Mouse (Mus musculus) heart, postnatal 36 days (tissue): ENCODE data around the gene Cog5. TPM values are rescaled to one million over a fixed set of nuclear protein-coding genes. Genes with fewer than 3 reads are reported as not detected.

Source experiments
- DNase-seq, 2 experiments: peaks; one replicate each; pipeline ENCODE4 v3.0.0; 2021 to 2022
- intact Hi-C: fragments of 180-260 bp; cut with DNase I; formaldehyde crosslinking; loops from one replicate; pipeline ENCODE4 v1.15.1; 2025
- total RNA-seq, 2 experiments: library from RNA; stranded (reverse); gene quantifications; 2 replicates each; pipeline ENCODE4 v1.2.3; 2021

Gene Cog5
- total RNA-seq, 2 experiments from 2014 or later = 54.1 to 57.1 TPM

DNA sequence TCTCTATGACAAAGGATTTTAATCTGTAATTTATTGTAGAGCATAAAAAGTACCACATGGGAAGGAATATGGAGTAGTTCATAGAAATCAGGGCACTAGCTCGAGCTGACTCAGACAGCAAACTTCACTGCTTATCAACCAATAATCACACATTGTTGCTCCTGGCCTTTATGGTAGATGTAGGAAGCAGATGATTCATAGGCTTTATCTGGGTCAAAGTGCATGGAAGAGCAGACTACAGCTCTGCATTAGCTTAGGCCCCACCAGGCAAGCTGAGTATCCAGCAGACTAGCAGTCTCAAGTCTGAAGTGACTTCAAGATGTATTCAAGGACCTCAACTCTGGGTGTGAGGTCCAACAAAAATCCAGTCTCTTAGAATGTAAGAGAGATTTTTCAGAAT is 228.1 kb downstream of the Cog5 start:
- intact Hi-C loops = no loop called here

DNA sequence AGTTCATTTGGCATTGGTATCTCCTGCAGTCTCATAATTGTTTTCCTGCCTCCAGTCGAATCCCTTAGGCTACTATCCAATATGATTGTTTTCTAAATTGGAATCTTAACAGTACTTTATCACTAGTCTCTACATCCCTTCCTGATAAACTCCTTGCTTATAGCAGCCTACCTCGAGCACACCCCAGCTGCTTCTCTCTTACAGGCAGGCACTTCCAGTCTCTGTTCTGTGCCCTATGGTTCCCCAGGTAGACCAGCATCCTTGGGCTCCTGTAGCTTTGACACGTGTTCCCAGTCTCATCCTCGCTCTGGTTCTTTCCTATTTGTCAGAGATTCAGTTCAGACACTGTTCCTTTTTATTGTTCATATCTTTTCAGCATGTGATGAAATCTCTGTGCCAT is 229.7 kb downstream of the Cog5 start:
- intact Hi-C loops = no loop called here
- no peak for DNase-seq

More for the DNA sequence above, 228.1 kb downstream of the Cog5 start:
- DNase-seq = no peak

DNA sequence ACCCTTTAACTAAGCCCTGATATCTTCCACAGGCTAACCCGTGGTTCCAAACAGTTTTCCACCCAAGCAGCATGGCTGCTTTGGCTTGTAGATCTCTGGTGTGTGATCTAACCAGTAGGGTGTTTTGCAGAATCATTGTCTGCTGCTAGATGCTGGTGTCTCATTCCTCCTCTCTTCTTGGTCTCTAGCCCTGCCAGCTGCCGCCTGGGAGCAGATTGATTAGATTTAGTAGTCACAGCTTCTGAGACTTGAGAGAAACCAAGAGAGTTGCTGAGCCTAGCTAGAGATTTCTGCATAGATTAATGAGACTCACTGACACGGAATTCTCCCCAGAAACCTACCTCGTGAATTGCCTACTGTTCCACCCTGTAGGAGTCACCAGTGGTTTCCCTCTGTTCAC is 230.4 kb downstream of the Cog5 start:
- intact Hi-C loops = no loop called here
- no peak for DNase-seq

DNA sequence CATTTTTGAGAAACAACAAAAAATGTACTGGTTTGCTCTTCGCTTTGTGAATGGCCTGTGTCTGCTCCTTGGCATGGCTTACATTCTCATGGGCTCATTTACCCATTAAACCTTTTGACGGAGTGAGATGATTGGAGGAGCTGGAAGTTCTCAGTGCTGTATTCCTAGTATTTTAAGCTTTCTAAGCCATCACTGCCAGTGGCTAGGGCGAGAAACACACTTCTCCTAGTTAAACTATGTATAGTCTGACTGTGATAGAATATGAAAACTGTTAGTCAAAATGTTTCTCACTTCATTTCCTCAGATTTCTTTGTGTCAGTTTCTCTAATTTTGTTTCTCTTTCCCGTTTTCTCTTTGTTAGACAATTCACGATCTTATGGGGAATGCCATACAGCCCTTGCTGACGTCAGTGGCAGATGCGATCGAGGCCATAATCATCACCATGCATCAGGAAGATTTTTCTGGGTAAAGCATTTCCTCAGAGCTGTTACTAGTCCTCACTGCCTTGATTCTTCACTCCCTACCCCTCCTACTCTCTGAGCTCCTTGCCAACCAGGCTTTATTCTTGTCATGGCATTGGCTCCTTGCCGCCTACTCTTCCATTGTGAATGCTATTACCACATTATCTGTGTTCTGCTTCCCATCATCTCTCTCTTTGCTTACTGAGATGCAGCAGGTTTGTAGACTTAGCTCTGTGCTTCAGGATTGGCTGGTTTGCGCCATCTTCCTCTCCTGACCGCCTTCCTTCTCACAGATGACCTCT is 231.4 kb downstream of the Cog5 start:
- intact Hi-C loops = no loop called here
- no peak for DNase-seq

DNA sequence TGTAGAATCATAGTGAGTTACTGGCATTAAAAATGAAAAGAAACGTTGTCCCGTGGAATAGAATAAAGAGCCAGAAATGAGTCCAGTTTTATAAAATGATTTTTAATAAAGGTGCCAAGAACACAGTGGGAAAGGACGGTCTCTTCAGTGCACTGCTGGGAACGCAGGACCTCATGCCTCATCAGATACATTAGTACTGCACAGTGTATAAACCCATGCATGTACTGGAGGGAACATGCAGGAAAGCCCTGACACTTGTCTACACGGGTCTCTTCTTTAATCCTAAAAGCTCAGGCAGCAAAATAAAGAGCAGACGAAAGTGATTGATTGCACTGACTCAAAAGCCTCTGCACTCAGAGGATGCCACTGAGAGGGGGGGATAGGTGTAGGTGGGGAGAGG is 236.0 kb downstream of the Cog5 start:
- DNase-seq = no peak
- intact Hi-C loops = no loop called here

DNA sequence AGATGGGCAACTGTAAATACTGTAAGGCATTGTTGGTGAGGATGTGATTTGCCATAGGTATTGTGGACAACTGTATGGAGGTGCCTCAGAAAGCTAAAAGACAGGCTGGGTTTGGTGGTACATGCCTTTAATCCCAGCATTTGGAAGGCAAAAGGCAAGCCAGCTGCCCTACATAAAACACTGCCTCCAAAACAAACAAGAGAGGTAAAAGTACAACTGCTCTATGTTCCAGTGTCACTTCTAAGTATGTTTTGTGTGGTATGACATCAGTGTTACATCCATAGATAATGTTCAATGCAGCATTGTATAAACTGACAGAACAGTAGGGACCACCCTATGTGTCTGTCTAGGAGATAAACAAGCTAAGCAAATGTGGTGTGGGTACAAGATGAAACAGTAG is 237.4 kb downstream of the Cog5 start:
- intact Hi-C loops = no loop called here
- no peak for DNase-seq

DNA sequence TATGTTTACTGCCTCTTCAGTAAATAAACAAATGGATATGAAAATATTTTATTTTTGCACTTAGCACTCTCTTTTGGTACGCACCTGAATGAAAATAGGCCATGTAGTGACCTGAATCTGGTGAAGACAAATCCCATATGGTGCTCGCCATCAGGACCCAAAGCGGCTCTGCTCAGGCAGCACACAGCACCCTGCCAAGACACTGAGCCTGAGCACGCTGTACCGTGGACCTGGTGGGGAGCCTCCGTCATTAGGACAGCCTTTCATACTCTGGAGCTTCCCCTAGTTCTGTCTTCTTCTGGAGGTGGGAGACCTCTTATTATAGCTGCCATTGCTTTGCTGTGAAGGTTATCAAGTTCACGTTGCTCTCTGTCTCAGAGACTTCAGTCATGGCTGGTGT is 238.1 kb downstream of the Cog5 start:
- DNase-seq = no peak
- intact Hi-C loops = no loop called here

DNA sequence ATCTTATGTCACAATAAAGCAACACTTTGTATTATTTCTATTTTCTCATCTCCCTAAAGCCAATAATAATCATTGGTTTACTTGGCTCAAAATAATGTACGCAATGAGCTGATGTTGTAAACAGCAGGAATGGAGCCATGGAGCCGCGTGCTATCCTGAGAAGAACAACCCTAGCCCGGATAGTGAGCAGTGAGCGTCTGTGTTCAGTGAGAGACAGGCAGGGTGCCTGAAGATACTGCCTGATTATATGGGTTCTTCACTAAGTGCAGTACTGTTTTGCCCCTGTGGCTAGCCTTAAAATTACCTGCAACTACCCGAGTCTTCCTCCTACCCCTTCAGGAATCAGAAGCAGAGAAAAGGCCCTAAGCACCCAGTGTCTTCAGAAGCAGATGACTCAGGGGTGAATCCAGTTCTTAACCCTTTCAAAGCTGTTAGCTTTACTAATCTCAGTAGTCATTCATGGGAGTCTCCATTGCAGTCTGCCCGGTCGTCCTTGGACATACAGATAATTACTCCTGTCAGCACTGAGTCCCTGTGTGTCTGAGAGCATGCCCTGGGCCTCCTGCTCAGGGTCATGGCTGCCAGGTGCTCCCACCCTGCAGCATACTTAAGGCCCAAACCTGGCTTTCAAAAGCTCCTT is 240.5 kb downstream of the Cog5 start:
- intact Hi-C loops = no loop called here

DNA sequence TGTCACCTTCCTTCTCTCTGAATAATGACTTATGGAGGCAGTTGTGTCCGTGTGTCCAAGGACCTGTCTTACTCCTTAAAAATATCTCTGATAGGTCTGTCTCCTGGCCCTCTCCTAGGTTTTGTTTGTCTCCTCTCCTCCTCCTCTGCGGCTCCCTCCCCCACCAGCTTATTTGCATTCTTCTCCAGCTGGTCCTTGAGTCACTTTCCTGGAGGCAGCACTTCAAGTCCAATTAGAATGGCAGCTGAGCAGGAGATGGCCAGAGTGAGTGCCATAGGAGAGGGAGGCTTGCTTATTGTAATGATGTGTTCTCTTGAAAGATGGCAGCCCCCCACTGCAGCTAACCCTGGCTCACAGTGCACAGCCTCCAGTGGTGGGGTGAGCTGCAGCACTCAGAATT is 241.2 kb downstream of the Cog5 start:
- DNase-seq = no peak
- intact Hi-C loops = no loop called here

More for the DNA sequence above, 240.5 kb downstream of the Cog5 start:
- no peak for DNase-seq

DNA sequence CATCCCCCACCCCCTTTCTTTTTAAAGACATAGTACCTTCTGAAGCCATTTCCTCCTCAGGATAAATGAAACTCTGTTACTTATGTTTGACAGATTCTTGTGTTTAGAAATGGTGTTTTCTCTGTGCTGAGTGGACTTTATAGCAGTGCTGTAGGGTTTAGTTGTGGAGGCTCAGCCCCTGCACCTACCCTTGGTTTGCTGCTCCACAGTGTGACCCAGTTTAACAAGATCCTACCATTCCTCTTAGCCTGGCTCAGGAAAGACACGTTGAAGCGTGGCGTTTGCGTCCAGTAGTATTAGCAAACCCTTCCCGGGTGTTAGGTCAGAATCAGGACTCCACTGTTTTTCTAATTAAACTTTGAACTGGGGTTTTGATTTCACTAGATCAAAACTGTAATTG is 241.6 kb downstream of the Cog5 start:
- no peak for DNase-seq
- intact Hi-C loops = no loop called here

DNA sequence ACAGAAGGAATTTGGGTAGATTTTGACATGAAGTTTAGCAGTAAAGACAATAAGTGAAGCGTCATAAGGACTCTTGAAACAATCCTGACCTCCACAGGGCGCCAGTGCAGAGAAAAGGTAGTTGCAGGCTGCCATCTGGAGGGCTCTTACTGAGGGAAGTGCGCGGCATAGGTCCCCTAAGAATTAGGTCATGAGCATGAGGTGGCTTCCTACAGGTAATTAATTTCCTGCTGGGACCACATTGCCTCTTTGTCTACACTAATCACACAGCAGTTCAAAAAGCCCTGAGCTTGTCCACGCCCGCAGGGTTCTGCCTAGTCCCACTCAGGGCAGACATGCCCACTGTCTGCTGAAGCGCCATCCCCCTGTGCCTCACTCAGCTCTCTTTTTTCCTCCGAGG is 242.3 kb downstream of the Cog5 start:
- DNase-seq = no peak
- intact Hi-C loops = no loop called here

DNA sequence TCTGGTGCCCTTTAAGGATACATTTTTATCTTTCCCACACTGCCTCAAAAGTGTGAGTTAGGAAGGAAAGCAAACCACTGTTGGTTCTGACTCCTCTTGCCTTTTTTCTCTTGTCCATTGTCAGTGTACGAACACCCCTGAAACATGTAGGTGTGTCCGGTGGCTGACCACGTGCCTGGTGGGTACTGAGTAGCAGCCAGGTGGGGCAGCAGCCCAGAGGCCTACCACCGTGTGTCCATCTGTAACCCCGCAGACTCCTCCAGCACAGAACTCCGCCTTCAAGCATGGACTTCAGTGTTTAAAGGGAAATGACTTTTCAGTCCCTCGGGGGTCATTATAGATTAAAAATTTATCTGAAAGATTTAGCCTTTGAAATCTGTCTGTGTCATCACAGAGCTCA is 242.8 kb downstream of the Cog5 start:
- intact Hi-C loops = no loop called here
- no peak for DNase-seq

DNA sequence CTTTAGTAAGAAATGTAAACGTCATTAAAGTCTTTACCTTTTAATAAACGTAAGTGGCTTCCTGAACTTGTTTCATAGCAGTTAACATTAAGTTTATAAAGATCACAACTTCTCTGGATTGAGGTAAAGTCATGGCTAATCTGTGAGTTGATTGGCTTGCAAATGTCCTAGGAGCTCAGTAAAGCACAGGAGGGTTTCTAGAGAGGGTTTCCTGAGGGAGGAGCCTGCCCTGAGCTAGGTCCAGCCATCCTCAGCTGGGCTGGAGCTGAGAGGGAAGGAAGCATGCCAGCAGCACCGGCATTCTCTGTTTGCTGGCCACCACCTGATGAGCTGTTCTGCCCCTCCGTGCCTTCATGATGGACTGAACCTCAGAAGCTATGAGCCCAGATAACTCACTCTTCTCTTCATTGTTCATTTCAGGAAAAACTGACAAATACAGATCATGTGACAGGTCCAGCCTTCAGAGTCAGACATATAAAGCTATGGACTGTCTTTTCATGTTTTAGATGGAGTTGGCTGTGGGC is 245.8 kb downstream of the Cog5 start:
- intact Hi-C loops = no loop called here
- DNase-seq = no peak

DNA sequence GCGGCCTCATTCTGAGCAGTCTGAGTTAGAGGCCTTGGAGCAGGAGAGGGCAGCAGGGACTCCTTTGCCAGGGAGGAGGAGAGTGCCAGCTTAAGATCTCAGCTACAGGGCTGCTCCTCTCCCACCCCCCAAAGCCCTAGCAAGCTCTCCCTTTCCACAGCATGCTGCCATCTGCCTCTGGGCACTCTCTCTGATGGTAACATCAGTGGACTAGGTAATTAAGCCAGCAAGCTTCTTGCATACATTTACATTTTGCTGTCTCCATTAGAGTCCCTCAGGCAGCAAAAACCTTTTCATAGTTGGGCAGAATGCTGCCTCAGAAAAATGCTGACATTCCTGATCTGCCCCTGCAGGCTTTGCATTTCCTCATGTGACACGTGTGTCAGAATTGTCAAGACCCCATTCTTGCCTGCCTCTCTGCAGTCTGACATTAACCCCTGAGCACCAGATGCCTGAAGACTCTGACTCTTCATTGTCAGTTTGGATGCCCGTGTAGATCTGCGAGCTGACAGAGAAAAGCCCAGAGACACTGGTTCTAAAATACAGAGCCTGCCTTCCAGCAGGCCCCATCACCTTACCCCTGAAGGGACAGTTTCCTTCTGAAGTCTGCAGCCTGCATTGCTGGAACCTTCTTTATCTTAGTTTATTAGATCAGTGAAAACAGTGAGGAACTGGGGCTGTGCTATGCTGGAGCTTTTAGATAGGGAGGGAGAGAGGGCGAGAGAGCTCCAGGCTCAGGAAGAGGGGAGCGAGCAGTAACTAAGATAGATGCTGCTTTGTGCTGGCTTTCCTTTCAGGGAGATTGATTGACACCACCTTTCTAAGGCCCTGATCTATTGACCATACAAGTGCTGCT is 251.3 kb downstream of the Cog5 start:
- intact Hi-C loops = no loop called here
- DNase-seq = no peak

DNA sequence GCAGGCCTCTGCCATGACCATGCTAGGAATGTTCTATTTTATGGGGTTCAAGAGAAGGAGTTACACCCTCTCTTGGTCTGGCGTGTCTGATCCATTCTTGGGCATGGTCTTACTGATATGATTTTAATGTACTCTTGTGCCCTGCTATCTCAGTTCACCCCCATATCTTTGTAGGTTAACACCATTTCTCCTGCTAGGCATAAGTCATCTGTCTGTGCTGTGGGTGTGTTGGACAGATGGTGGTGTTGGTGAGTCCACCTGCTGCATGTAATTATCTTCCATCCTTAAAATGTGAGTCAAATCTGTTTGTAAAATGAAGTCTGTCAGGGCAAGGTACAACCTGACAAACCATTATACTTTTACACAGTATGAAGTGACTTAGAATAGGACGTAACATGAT is 252.8 kb downstream of the Cog5 start:
- no peak for DNase-seq
- intact Hi-C loops = no loop called here

DNA sequence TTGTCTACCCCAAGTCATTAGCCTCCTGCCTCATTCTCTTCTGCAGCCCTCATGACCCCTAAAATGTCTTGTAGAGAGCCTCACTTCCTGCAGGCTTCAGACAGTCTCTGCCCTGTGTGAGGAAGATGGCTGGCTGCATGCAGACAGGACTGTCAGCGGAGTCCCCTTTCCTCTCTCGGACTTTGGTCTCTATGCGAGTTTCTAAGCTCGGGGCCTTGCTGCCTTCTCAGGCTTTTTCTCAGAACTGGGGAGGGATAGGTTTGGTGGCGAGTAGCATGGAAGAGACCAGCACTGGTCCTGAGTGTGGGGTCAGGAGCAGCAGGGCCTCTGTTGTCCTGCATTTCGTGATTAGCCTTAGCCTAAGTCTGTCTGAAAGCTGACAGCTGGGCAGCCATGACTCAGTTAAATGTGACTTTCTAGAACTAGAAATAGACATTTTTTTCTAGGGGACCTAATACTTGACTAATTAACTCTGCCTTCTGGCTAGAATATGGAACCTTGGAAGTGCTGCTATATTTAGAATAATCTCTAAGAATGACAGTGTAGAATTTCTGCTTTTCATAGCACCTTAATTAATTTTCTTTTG is 258.4 kb downstream of the Cog5 start:
- DNase-seq = no peak
- intact Hi-C loops = loop anchor here (5.0 kb wide), 1 partner anchor 66 kb away; no protein-coding TSS in a partner anchor

DNA sequence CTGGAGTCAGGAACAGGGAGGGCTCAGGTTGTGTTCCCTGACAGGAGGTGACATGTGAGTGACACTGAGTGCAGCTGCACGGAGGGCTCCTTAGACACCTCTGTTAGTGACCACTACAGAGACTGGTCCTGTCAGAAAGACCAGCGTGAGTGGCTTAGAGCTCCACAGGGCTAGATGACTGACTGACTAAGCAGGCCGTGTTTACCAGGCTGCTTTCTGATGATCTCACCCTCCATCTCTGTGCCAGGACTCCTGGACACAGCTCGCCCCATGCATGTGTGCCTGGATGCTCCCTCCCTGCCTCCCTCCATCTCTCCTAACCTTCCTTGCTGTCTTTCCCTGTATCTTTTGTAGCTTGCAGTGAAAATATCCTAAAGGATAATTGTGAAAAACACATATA is 258.9 kb downstream of the Cog5 start:
- intact Hi-C loops = loop anchor here (5.0 kb wide), 1 partner anchor 66 kb away; no protein-coding TSS in a partner anchor

DNA sequence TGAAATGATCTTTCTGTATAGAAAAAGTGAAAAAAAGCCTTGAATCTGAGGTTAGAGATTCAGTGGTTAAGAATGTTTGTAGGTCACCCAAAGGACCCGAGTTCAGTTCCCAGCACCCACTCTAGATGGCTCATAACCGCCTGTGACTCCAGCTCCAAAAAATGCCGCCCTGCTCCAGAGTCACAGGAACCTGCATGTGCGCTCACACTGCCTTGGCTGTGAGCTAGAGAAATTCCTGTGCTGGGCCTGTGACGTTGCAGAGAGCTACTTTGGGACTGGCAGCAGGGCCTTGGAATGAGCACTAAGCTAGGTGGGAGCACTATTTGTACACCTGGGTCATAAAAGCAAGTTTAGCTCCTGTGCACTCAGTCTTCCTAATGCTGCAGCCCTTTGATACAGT is 262.0 kb downstream of the Cog5 start:
- DNase-seq = no peak
- intact Hi-C loops = no loop called here

More for the DNA sequence above, 258.9 kb downstream of the Cog5 start:
- DNase-seq = peak; percentile 43 to 48

DNA sequence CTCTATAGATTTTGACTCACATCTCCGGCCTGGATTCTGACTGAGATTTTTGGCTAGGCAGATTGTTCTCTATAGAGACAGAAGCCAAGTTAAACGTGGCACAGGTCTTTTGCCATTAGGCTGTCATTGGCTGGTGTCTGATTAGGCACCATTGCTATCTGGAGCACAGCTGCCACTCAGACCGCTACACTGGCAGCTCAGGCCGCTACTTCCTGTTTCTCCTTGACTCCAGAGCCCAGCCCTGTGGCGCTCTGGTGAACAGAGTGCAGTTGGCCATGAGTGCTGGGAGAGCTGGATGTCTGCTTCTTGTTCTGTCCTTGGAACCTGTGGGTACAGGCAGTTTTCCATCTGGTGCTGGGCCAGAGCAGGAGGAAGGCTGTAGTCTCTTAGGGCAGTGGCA is 262.6 kb downstream of the Cog5 start:
- peak; percentile 71 to 73 for DNase-seq
- intact Hi-C loops = no loop called here

DNA sequence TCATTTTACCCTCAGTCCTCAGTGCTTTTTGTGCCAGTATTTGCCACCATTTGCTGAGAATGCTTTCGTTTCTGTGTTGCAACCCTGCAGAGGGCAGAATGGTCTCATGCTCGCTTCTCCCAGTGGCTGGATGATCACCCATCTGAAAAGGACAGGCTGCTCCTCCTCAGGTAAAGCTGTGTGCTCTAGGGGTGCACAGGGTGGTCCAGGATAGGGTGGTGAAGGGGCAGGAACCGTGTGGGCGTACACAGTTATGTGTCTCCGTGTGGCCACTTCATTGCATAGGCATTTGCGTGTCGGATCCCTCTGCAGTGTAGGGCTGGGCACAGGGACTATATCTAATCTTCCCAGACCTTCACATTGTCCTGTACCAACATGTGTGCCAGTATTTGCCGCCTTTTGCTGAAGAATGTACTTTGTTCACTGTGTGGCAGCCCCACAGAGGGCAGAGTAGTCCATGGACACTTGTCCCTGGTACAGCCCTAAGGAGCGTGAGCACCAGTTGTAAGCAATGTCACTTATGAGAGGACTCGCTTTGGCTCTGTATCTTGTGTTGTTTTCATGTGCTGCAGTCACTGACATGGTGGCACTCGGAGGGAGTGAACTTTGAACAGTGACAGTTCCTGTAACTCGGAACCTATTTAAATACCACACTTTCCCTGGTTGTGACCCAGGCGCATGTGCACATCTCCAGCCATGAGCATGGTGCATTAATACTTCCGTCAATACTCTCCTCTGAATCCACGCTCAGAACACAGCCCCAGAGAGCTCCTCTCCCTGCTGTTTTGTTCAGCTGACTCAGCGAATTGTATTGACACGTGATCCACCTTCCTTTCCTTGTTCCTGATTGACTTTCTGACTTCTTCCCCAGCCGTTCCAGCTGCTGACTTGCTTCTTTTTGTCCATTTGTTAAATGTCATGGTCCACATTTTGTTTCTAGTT is 266.1 kb downstream of the Cog5 start:
- DNase-seq = no peak
- intact Hi-C loops = loop anchor here (10.0 kb wide), 1 partner anchor 546 kb away; no protein-coding TSS in a partner anchor
